11 mouse cellular contexts compared by ENCODE assay signal in the genomic region with DNA sequence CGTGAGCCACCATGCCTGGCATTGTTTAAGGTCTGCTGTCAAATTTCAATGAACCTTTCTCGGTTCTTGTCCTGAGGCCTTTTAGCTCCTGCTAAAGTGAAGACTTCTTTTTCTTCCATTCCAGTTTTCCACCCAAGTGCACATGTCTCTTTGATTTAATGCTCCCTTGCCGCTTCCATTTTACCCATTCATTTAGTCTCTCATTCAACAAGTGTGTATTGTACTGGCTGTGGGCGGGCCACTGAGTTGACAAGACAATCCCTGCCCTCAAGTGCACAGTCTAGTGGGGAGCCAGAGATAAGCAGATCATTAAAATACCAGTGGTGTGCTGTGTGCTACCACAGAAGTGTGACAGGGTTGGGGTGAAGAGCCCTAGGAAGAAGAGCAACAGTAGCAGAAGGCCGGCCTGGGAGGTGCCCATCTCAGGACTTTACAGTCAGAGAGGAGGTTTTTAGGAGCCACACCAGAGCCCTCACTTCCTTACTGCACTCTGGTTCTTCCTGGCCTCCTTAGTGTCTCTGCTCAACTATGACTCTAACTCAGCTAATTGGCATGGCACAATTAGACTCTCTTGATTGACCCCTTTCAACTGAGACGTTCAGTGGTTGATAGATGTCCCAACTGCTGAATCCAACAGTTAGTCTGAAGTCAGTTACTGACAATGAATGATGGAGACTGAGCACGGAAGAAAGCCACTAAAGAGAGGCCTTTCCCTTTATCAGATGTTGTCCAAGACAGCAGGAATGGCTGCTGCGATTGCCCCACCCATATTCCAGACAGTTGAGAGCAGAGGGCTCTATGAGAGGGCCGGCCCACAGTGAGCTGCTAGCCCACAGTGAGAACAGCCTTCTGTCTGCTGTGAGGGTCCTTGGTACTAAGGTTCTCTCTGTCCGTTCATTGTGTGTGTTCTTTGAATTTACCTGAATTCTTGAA.
DNase-seq lines count a peak whose midpoint lies in the region; ATAC-seq and TF ChIP-seq lines count a peak whose summit lies in the region.
"Had no signal": no experiment of that assay in that cellular context is flagged by ENCODE, and none has a peak within 500 bp of the region (broad histone marks: within the 10 kb centered on the region; RNA-seq: fewer than 3 reads in every experiment).

No protein-coding gene starts in this region.

- H3K9ac ChIP-seq in heart, embryonic 16.5 days (ENCODE audit: low read length) = 0 out of 2 replicates have a peak overlapping the region, but pooled peaks have one; percentile 13
- no peak overlapping the region for H3K9ac ChIP-seq in hindbrain, postnatal 0 days (replicated peaks; ENCODE audit: low read length)
- H3K9ac ChIP-seq in neural tube, embryonic 12.5 days = no peak overlapping the region

- no peak overlapping the region for H3K4me3 ChIP-seq in heart, embryonic 16.5 days (ENCODE audit: low read length)
- no peak overlapping the region for H3K4me3 ChIP-seq in hindbrain, postnatal 0 days (ENCODE audit: low read length)
- H3K4me3 ChIP-seq in neural tube, embryonic 12.5 days = no peak overlapping the region
- H3K4me3 ChIP-seq: erythroblast, embryonic 14.5 days had no signal

- H3K9me3 ChIP-seq in heart, embryonic 16.5 days (replicated peaks; ENCODE audit: control insufficient read depth, low read length) = no peaks in the 10 kb centered on the region
- no peaks in the 10 kb centered on the region for H3K9me3 ChIP-seq in hindbrain, postnatal 0 days (ENCODE audit: low read length)
- no peaks in the 10 kb centered on the region for H3K9me3 ChIP-seq in neural tube, embryonic 12.5 days

- H3K4me1 ChIP-seq in heart, embryonic 16.5 days (ENCODE audit: control insufficient read depth, insufficient read depth, low read length) = peaks cover 30% of the 10 kb centered on the region
- H3K4me1 ChIP-seq in hindbrain, postnatal 0 days (ENCODE audit: insufficient read depth, low read length) = no peaks in the 10 kb centered on the region
- peaks cover 24% of the 10 kb centered on the region for H3K4me1 ChIP-seq in neural tube, embryonic 12.5 days

- no peaks in the 10 kb centered on the region for H3K27me3 ChIP-seq in heart, embryonic 16.5 days (ENCODE audit: control insufficient read depth, insufficient read depth, low read length)
- no peaks in the 10 kb centered on the region for H3K27me3 ChIP-seq in hindbrain, postnatal 0 days (ENCODE audit: insufficient read depth, low read length)
- no peaks in the 10 kb centered on the region for H3K27me3 ChIP-seq in neural tube, embryonic 12.5 days (replicated peaks)
- H3K27me3 ChIP-seq: CH12.LX had no signal

- WGBS in heart, embryonic 16.5 days = 57% methylated on average over 10 of the region's 10 CpGs
- 39% methylated on average over 10 of the region's 10 CpGs for WGBS in hindbrain, postnatal 0 days
- 26% methylated on average over 10 of the region's 10 CpGs for WGBS in neural tube, embryonic 12.5 days

- H3K27ac ChIP-seq in heart, embryonic 16.5 days (ENCODE audit: low read length) = no peak overlapping the region
- H3K27ac ChIP-seq in hindbrain, postnatal 0 days = no peak overlapping the region
- H3K27ac ChIP-seq in neural tube, embryonic 12.5 days = no peak overlapping the region

- no peak overlapping the region for H3K4me2 ChIP-seq in heart, embryonic 16.5 days (ENCODE audit: low read depth, low read length)
- no peak overlapping the region for H3K4me2 ChIP-seq in hindbrain, postnatal 0 days (ENCODE audit: low read depth, low read length)
- H3K4me2 ChIP-seq in neural tube, embryonic 12.5 days (replicated peaks) = no peak overlapping the region

- peak; percentile 57; the same call in 1 of the 2 replicates for ATAC-seq in heart, embryonic 16.5 days (replicated peaks; ENCODE audit: extremely low read depth, insufficient read depth, low FRiP score)
- ATAC-seq in hindbrain, postnatal 0 days = 0 out of 2 replicates have a peak, but pooled peaks have one; percentile 29
- peak; percentile 72 for ATAC-seq in neural tube, embryonic 12.5 days (ENCODE audit: low FRiP score, low read depth)
- no peak for ATAC-seq in inflammation-experienced regulatory T-cells, adult 6 months

- H3K36me3 ChIP-seq in heart, embryonic 16.5 days (ENCODE audit: control insufficient read depth, insufficient read depth) = peaks cover 7% of the 10 kb centered on the region
- peaks cover 16% of the 10 kb centered on the region for H3K36me3 ChIP-seq in hindbrain, postnatal 0 days (ENCODE audit: insufficient read depth, low read length)
- peaks cover 15% of the 10 kb centered on the region for H3K36me3 ChIP-seq in neural tube, embryonic 12.5 days

- no peak for TF ChIP-seq CTCF in hindbrain, postnatal 0 days (IDR thresholded peaks at IDR 0.05; ENCODE audit: low read depth)

- DNase-seq in heart, adult 11 months = no peak
- peak; percentile 34 for DNase-seq in c-Kit-positive CD71-positive TER-119-negative erythroid progenitor cells, embryonic 14.5 days (ENCODE audit: low read depth)
- peak; percentile 10 for DNase-seq in hindbrain, postnatal 0 days (ENCODE audit: low spot score)
- DNase-seq in kidney, adult 9 months = no peak
- DNase-seq in adrenal gland, adult 18-20 months (ENCODE audit: low spot score in 2 of 2) = no peak
- DNase-seq: adrenal gland, postnatal 10 days had no signal

Comparison
In these comparisons a context has a peak if more than half of its experiments do, and no peak if none do; other contexts are left out.
1. DNase-seq: peak in c-Kit-positive CD71-positive TER-119-negative erythroid progenitor cells, embryonic 14.5 days (single experiment) and hindbrain, postnatal 0 days (single experiment); none in heart, adult 11 months (single experiment), kidney, adult 9 months (single experiment) and adrenal gland, adult 18-20 months (0 of 2).